Mouse (Mus musculus) neural tube, embryonic 14.5 days (tissue): ENCODE measurements around the gene Defb30. TPM values are rescaled to one million over a fixed set of nuclear protein-coding genes. Genes with fewer than 3 reads are reported as not detected.

Source experiments
- ATAC-seq: fragments of 200-750 bp; cut with Nextera tagmentation; 2 replicates; pipeline ENCODE4 v1.8.0; 2017; ENCODE audit warnings: low read depth, mild to moderate bottlenecking, moderate TSS enrichment, moderate library complexity
- H3K27ac ChIP-seq: fragments of 300-500 bp; sonication (generic); 2 replicates; pipeline ENCODE4 v1.5.1; 2014; ENCODE audit warnings: low read depth, mild to moderate bottlenecking, control low read depth, low read length, moderate library complexity, mixed read lengths
- H3K27me3 ChIP-seq: fragments of 300-500 bp; sonication (generic); 2 replicates; pipeline ENCODE4 v1.6.1; 2014; ENCODE audit warnings: low read length; ENCODE audit not compliant: control insufficient read depth, insufficient read depth
- H3K36me3 ChIP-seq: fragments of 300-500 bp; sonication (generic); 2 replicates; pipeline ENCODE4 v1.6.1; 2014; ENCODE audit warnings: low read length, mixed read lengths; ENCODE audit not compliant: control insufficient read depth, insufficient read depth
- H3K4me1 ChIP-seq: fragments of 300-500 bp; sonication (generic); 2 replicates; pipeline ENCODE4 v1.6.1; 2014; ENCODE audit warnings: low read length; ENCODE audit not compliant: control insufficient read depth, insufficient read depth
- H3K4me2 ChIP-seq: fragments of 300-500 bp; sonication (generic); 2 replicates; pipeline ENCODE4 v1.6.1; 2014; ENCODE audit warnings: mild to moderate bottlenecking, low read depth, low read length, control low read depth
- H3K4me3 ChIP-seq: fragments of 300-500 bp; sonication (generic); 2 replicates; pipeline ENCODE4 v1.5.1; 2014; ENCODE audit warnings: low read depth, low read length, control low read depth, mixed read lengths
- H3K9ac ChIP-seq: fragments of 300-500 bp; sonication (generic); replicated peaks from 2 replicates; pipeline ENCODE4 v1.6.1; 2014; ENCODE audit warnings: low read depth, mild to moderate bottlenecking, control low read depth, low read length, mixed read lengths
- H3K9me3 ChIP-seq: fragments of 300-500 bp; sonication (generic); 2 replicates; pipeline ENCODE4 v1.6.1; 2016; ENCODE audit warnings: low read length; ENCODE audit not compliant: control insufficient read depth
- WGBS: fragments of 180-500 bp; shearing (Covaris S2); extraction: QIAGEN DNeasy Blood & Tissue Kit; methylation state at CpG from one replicate; pipeline ENCODE4 v1.1.7; 2014; 5-methylcytosine and 5-hydroxymethylcytosine counted together
- polyA plus RNA-seq: library from polyadenylated mRNA; unstranded; fragments of >200 nt; fragmentation: Nextera tagmentation; extraction: Ambion mirVana; gene quantifications from 2 replicates; pipeline ENCODE4 v1.2.1, GENCODE M21; 2014

The Defb30 gene
- polyA plus RNA-seq, 1 experiment from 2014 or later: not detected

- Histone ChIP-seq H3K36me3 (no peaks in the 10 kb centered on the region), H3K27me3 (no peaks in the 10 kb centered on the region), H3K4me3 (no peak overlapping the region), H3K4me1 (no peaks in the 10 kb centered on the region), H3K27ac (no peak overlapping the region), H3K9ac (no peak overlapping the region), H3K4me2 (no peak overlapping the region), H3K9me3 (no peaks in the 10 kb centered on the region)
- no peak for ATAC-seq
- 71% methylated on average over 6 of the region's 6 CpGs for whole genome bisulfite sequencing
Observed at GRCm38 (mm10) chr14:63020524-63021156, 29.1 kb downstream of the Defb30 start.

GRCm38 (mm10) chr14:63014667-63015066 lies 35.1 kb downstream of the Defb30 start:
- no peaks in the 10 kb centered on the region for H3K36me3 ChIP-seq
- no peak overlapping the region for H3K4me3 ChIP-seq
- no peak overlapping the region for H3K27ac ChIP-seq
- H3K4me2 ChIP-seq: no peak overlapping the region
- WGBS: 90% methylated on average over 4 of the region's 4 CpGs
- H3K4me1 ChIP-seq: no peaks in the 10 kb centered on the region
- ATAC-seq: no peak
- no peaks in the 10 kb centered on the region for H3K27me3 ChIP-seq
- H3K9me3 ChIP-seq: no peaks in the 10 kb centered on the region
- no peak overlapping the region for H3K9ac ChIP-seq

GRCm38 (mm10) chr14:63013082-63013481 lies 36.7 kb downstream of the Defb30 start:
- Histone ChIP-seq H3K4me2 (no peak overlapping the region), H3K27me3 (no peaks in the 10 kb centered on the region), H3K27ac (no peak overlapping the region), H3K9ac (no peak overlapping the region), H3K9me3 (no peaks in the 10 kb centered on the region), H3K4me3 (no peak overlapping the region), H3K4me1 (no peaks in the 10 kb centered on the region), H3K36me3 (no peaks in the 10 kb centered on the region)
- no peak for ATAC-seq
- WGBS: 80% methylated on average over 4 of the region's 4 CpGs

DNA sequence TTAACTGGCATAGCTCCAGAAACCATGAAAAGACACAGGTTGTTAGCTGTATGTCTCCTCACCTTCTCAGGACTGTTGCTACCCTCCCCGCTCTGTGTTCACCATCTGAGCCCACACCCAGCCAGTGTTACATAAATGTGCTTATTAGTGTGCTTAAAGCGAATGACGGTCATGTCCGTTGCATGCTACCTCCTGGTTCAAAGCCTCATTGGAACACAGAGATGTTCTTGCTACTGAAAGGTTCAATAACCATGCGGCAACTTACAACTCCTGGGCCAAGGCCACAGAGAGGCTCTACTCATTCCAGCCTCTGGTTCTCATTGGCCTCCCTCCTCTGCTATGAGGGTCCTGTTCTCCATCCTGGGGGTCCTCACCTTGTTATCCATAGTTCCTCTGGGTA lies 38.3 kb downstream of the Defb30 start, which contains the start of gene Defb43:
Gene Defb43, plus strand, starts transcription at position 301 of the 400 bp plus-strand sequence.
- no peak within 1 kb of the TSS for H3K4me2 ChIP-seq
- no peak within 1 kb of the TSS for H3K4me3 ChIP-seq
- WGBS: 99% methylated on average over 5 of the region's 5 CpGs
- H3K4me1 ChIP-seq: no peaks in the 10 kb centered on the region
- no peak for ATAC-seq
- H3K9ac ChIP-seq: no peak within 1 kb of the TSS
- H3K9me3 ChIP-seq: no peaks in the 10 kb centered on the region
- no peaks in the 10 kb centered on the region for H3K27me3 ChIP-seq
- no peak within 1 kb of the TSS for H3K27ac ChIP-seq
- H3K36me3 ChIP-seq: no peaks in the 10 kb centered on the region

- no peak for ATAC-seq
- no peaks in the 10 kb centered on the region for H3K9me3 ChIP-seq
- no peak overlapping the region for H3K4me2 ChIP-seq
- no peaks in the 10 kb centered on the region for H3K36me3 ChIP-seq
- H3K27ac ChIP-seq: no peak overlapping the region
- WGBS: 80% methylated on average over 2 of the region's 2 CpGs
- no peaks in the 10 kb centered on the region for H3K4me1 ChIP-seq
- H3K4me3 ChIP-seq: no peak overlapping the region
- H3K9ac ChIP-seq: no peak overlapping the region
- no peaks in the 10 kb centered on the region for H3K27me3 ChIP-seq
Observed at GRCm38 (mm10) chr14:63002588-63002987, 47.2 kb downstream of the Defb30 start.

DNA sequence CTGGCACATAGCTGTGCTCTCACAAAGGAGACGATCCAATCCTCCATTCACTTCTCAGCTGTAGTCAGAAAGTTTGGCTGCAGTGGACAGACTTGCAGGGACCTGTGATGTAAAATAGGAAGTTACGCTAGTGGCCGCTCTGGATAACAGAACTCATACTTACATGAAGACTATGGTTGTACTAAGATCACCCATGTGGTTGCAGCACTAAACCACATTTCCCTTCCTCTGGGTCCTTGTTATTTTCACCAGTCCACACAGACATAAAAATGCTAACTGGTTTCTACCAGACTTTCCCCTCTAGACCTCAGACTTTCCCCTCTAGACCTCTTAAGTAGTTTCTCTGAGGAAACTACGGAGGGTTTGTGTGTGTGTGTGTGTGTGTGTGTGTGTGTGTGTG lies 50.8 kb downstream of the Defb30 start:
- ATAC-seq: no peak
- no peak overlapping the region for H3K27ac ChIP-seq
- H3K4me3 ChIP-seq: no peak overlapping the region
- H3K4me2 ChIP-seq: no peak overlapping the region
- H3K4me1 ChIP-seq: no peaks in the 10 kb centered on the region
- no peaks in the 10 kb centered on the region for H3K36me3 ChIP-seq
- H3K27me3 ChIP-seq: no peaks in the 10 kb centered on the region
- WGBS: 90% methylated on average over 4 of the region's 4 CpGs
- H3K9me3 ChIP-seq: no peaks in the 10 kb centered on the region
- H3K9ac ChIP-seq: no peak overlapping the region

DNA sequence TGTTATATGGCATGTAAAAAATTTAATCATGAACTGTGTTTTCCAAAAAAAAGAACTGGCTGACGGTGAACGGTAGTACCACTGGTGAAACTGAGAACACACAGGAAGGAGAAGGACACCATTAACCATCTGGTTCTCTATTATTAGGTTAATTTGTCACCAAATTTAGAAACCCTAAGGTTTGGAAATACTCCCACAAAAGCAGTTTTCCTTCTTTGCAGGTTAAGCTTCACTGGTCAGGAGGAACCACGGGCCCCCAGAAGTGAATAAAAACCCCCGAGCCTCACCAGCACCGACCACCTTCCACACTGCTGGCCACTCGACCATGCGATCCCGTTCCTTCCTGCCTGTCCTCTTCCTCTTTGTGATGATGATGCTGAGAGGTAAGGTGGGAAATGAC lies 52.0 kb downstream of the Defb30 start, which contains the start of gene Defb47:
Gene Defb47, plus strand, starts transcription at position 301 of the 400 bp plus-strand sequence.
- no peak within 1 kb of the TSS for H3K4me3 ChIP-seq
- H3K4me1 ChIP-seq: no peaks in the 10 kb centered on the region
- H3K9me3 ChIP-seq: no peaks in the 10 kb centered on the region
- no peak within 1 kb of the TSS for H3K9ac ChIP-seq
- WGBS: 87% methylated on average over 8 of the region's 8 CpGs
- no peaks in the 10 kb centered on the region for H3K36me3 ChIP-seq
- H3K27me3 ChIP-seq: no peaks in the 10 kb centered on the region
- no peak within 1 kb of the TSS for H3K27ac ChIP-seq
- no peak within 1 kb of the TSS for H3K4me2 ChIP-seq
- no peak for ATAC-seq

DNA sequence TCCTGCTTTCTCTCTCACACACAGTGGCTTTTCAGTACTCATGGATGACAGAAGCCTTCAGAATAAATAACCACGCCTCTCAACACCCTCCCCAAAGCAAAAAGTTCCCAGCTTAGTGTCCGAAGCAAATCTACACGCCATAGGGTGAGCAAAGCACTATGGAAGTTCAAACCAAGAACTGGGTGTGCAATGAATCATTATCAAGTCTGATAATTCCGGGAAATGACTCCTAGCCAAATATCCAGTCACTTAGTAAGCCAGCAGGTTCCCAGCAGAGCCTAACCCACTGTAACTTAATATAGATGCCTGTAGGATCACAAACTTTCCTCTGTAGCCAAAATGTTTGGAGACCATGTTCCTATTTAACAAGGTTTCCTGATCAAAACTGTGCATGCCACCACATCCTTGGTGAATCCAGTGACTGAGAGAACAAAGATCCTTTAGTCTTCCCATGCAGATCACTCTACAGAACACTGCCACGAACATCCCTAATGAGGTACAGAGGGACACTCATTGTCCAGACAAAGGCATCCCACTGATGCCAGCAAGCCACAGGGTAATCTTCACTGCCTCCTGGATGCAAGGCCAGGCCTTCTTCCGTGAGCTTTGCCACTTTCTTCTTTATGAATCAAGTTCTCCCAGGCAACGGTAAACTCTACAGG lies 57.8 kb downstream of the Defb30 start:
- ATAC-seq: no peak
- H3K4me1 ChIP-seq: no peaks in the 10 kb centered on the region

GRCm38 (mm10) chr14:62991271-62991670 lies 58.5 kb downstream of the Defb30 start:
- WGBS: 92% methylated on average over 3 of the region's 3 CpGs
- H3K4me2 ChIP-seq: no peak overlapping the region

More for the DNA sequence above, 57.8 kb downstream of the Defb30 start:
- H3K27me3 ChIP-seq: no peaks in the 10 kb centered on the region
- H3K36me3 ChIP-seq: no peaks in the 10 kb centered on the region
- no peak overlapping the region for H3K4me3 ChIP-seq
- no peak overlapping the region for H3K27ac ChIP-seq
- no peaks in the 10 kb centered on the region for H3K9me3 ChIP-seq
- WGBS: 73% methylated on average over 7 of the region's 7 CpGs
- H3K9ac ChIP-seq: no peak overlapping the region
- no peak overlapping the region for H3K4me2 ChIP-seq

More at GRCm38 (mm10) chr14:62991271-62991670, 58.5 kb downstream of the Defb30 start:
- H3K27me3 ChIP-seq: no peaks in the 10 kb centered on the region
- H3K9ac ChIP-seq: no peak overlapping the region
- no peak overlapping the region for H3K27ac ChIP-seq
- ATAC-seq: no peak
- no peaks in the 10 kb centered on the region for H3K9me3 ChIP-seq
- H3K4me3 ChIP-seq: no peak overlapping the region
- H3K4me1 ChIP-seq: no peaks in the 10 kb centered on the region
- H3K36me3 ChIP-seq: no peaks in the 10 kb centered on the region
